Mouse (Mus musculus) adrenal gland, postnatal 25 days (tissue): ENCODE measurements at regions not wholly inside any gene's neighbourhood (a gene's known extent, or its start where the extent isn't known, plus 50 kb on each side); places are given as distances from the start of the nearest gene placed in this dataset.

ENCODE experiments used
- DNase-seq: peaks from one replicate; pipeline ENCODE4 v3.0.0; 2021; ENCODE audit warnings: mixed read lengths

- no peak for DNase-seq
Observed at GRCm38 (mm10) chr2:9267675-9268074, 613.4 kb upstream of the 4930412O13Rik start.

GRCm38 (mm10) chr2:9283441-9283840 is 597.6 kb upstream of the 4930412O13Rik start:
- no peak for DNase-seq

DNA sequence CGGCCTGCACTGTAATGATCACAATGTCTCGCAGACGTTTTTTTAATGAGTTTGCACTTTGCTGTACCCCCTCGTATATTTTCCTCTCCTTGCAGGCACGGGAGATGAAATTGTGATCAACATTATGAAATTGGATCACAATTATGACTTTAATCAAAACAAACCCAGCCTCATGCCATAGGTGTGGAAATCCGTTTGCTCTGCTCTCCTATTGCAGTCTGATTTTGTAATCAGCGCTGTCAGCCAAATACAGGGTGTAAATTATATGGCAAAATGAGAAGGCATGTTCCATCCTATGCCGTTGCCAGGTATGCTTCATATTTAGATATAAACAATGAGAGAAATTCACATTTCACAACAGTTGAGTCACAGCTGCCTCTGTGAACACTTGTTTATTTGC is 595.3 kb upstream of the 4930412O13Rik start:
- DNase-seq: no peak

GRCm38 (mm10) chr2:9287077-9287476 is 594.0 kb upstream of the 4930412O13Rik start:
- no peak for DNase-seq

DNA sequence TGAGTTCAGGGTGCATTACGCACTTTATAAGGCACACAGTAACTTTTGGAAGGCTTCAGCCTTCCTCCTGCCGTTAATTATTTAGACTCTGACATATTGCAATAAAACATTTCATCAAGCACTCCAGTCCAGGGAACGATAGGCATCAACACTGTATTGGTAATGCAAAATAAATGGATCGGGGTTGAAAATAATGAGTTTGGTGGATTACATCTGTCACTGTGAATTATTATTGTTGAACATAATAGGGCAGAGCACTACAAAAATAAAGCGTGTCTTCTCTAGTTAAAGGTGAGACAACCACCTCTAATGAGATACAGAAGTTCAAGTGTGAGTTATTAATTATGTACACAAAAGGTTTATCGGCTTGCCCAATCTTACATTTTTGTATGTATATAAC is 593.4 kb upstream of the 4930412O13Rik start:
- DNase-seq: no peak

DNA sequence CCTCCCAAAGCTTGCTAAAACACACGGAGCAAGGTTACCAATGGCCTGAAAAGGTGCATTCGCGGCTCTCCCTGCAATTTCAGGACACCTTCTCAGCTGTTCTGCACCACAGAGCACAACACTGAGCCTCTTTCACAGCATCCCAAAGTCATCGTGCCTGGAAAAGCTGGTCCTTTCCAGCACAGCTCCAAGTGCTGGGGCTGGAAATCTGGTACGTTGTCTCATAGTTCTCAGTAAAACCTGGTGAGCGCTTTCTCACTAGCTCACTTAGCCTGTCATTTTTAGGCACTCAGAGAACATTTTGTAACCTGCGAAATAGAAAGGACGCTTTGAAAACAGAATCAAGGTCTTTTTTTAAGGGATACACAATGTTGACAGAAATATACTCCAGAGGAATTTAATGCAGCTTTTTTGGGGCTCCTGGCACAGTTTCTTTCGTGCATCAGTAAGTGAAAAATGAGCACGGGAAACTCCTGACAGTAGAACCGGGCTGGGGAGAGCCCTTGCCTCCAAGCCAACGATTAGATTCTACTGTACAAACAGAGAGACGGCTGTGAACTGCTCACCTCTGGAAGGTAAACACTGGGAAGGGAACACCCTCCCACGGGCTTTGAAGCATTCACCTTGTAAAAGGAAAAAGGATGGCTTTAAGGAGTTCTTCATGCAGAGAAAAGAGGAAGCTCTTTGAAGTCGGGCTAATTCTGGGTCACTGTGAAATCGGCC is 549.3 kb upstream of the 4930412O13Rik start:
- DNase-seq: no peak

GRCm38 (mm10) chr2:9348982-9349381 is 532.1 kb upstream of the 4930412O13Rik start:
- DNase-seq: no peak

- no peak for DNase-seq
Observed at GRCm38 (mm10) chr2:9349994-9350393, 531.1 kb upstream of the 4930412O13Rik start.

DNA sequence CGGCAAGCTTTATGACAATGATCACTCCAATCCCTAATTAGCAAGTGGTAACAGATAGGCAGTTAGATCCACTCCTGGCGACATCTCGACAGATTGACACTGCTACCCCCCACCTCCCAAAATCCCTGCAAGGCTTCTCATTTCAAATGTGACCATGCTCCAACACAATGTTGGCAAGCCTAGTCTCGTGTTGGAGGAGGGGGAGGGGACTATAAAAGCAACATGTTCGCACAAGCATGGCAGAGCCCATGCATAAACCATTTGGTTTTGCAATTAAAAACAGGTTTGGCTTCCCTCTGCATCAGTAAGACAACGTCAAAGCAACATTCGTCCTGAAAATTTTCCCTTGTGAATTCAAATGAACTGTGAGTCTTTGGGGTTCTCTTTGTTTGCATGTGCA is 528.9 kb upstream of the 4930412O13Rik start:
- DNase-seq: no peak

DNA sequence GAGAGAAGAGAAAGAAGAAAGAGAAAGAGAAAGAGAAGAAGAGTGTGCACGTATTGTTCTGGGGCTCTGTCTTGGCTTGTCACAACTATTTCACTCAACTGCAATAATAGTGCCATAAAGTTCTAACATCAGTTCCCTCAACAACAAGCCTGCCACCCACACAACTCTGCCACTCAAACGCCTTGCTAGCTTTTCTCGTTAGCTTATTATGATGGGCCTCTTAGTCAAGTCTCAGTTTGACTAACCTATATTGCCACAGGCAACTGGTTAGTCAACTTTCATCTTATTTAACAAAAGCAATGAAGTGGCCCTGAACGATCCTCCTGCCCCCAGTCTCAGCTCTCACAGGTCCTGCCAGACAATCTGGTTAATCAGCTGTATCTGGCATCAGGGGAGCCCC is 521.0 kb upstream of the 4930412O13Rik start:
- DNase-seq: no peak

GRCm38 (mm10) chr2:9367801-9368584 is 513.1 kb upstream of the 4930412O13Rik start:
- no peak for DNase-seq

DNA sequence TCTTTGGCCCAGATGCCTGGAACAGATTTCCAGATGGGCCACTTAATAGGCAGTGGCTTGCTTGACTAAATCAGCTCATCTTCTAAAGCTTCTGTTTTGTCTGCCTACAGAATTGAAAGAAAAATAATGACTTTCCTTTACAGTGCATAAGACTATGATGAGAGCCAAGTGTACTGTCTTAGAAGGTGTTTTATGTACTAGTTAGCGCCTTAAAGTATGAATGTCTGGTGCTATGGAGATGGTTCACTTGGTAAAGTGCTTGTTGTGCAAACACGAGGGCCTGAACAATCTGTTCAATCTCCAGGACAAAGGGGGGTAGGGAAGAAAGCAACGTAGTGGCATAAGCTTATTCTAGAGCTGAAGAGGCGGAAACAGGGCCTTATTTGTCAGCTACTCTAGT is 511.5 kb upstream of the 4930412O13Rik start:
- DNase-seq: no peak

GRCm38 (mm10) chr2:9386566-9386965 is 494.5 kb upstream of the 4930412O13Rik start:
- no peak for DNase-seq

DNA sequence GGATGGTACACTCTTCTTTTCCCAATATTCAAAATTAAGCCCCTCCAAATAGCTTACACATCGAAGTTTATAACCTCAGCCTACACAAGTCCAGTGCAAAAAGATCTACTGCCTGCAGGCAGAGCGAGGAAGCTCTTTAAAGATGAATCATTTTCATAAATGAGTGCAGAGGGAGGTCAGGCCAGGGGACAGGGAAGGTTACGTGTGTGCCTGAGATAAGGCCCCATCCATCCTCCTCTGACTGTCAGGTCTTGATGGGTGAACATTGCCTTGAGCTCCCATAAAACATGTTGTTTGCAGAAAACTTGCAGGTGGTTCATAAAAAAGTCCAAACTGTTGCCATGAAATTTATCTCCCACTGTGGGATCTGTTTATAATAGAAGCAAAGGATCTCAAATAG is 493.0 kb upstream of the 4930412O13Rik start:
- DNase-seq: no peak

GRCm38 (mm10) chr2:9395379-9395999 is 485.6 kb upstream of the 4930412O13Rik start:
- DNase-seq: no peak

- no peak for DNase-seq
Observed at GRCm38 (mm10) chr2:9401461-9401860, 479.6 kb upstream of the 4930412O13Rik start.

DNA sequence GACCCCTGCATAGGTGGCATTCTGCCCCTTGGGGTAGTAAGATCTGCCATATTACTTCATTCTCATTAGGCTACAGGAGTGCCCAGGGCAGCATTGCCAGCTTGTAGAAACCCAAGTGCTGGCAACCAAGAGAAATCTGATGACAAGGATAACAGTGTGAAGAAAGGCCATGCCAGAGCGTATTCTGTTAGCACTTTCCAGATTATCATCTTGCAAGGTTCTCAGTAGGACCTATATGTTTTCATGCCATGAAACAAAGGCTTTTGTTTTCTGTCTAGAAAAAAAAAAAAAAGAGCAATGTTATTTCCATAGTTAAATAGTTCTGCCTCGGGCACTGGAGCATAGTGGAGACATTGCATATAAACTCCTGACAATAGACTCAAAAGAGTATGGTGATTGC is 478.8 kb upstream of the 4930412O13Rik start:
- DNase-seq: no peak

- no peak for DNase-seq
Observed at GRCm38 (mm10) chr2:9409075-9409474, 472.0 kb upstream of the 4930412O13Rik start.

DNA sequence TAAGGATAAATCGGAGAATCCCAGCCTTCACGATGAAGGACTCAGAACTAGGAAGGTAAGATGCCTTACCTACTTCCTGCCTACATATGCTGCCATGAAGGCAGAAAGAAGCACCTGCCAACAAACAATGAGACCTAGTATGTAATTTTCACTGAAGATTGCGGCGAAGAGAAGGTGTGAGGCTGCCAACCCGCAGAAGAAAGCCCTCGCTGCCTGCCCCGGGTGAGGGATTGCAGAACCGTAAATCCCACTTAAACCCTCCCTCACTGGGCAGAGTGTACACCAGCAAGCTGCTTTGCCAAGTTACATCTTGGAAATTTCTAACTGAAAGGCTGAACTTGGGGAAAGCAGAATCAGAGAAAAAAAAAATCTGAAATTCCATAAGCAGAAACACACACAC is 458.4 kb upstream of the 4930412O13Rik start:
- no peak for DNase-seq

- DNase-seq: no peak
Observed at GRCm38 (mm10) chr2:9423534-9423933, 457.5 kb upstream of the 4930412O13Rik start.

DNA sequence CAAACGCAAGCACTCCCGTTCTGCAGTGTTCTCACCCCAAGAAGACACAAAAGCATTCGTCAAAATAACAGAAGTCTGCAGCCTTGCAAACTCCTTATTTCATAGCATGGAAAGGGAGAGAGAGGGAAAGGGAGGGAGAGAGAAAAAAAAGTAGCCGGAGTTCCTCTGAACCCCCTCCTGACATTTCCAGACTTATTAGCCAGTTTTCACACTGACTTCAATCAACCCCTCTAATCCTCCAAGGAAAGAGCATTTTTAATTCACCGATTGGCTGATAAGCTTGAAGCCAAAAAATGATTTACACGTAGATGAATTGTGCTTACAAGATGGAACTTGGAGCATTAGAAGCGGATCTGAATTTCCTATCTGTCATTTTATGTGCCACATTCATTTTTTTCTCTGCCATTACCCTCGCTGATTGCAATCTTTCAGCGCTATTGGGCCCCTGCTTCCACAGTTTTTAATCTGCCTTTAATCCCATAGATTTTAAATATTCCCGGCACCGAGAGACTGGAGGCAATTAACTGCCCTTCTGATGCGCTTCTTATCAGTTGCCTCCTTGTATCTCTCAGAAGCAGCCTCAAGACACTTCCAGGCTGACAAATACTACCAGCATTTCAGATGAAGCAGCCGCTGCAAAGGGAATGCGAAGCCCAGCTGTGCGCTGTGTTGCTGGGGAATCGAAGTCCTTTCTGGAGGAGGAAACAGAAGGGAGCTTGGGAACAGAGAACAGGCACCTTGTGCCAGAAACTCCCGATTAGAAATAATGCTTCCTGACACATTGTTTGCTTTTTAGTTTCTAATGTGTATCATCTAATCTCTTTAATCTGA is 447.7 kb upstream of the 4930412O13Rik start:
- DNase-seq: no peak

DNA sequence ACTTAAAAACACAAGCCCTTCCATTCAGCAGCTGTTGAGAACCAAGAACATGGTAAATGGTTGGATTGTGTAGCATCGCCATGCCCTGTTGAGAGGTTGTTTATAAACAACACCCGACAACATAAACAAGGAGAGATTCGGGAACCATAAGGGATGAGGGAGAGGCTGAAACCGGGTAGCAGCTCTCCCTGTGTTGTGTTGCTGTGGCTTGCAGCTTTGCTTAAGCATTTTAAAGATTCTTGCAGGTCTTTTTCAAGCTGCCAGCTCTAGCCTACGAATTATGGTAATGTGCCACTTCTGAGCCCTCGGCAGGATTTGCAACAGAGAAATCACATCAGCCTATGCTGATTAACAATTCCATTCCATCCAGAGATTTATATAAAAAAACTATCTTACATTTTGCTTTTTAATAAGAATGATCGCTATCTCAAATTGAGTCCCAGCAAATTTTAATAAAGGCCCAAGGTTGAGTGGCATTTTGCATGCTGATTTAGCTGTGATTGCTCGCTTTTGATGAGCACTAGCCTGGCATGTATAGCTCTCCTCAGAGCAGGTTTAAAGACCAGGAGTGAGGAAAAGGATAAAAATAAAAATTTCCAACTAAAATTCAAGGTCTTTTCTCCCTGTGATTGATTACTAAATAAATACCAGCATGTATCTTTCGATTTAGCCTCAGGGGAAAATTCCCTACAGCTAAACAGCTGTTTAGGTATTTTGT is 445.7 kb upstream of the 4930412O13Rik start:
- DNase-seq: no peak
